Mouse (Mus musculus) gastrocnemius, adult 8-10 months (tissue): Measurements from ENCODE around the gene Plekhf1. TPM values are rescaled to one million over a fixed set of nuclear protein-coding genes. Genes with fewer than 3 reads are reported as not detected.

Experiments used
- DNase-seq, 2 experiments: peaks; one replicate each; pipeline ENCODE4 v3.0.0; 2022; ENCODE audit warnings: low spot score in 2 of 2
- total RNA-seq, 4 experiments: library from RNA; stranded (reverse); gene quantifications; 2 replicates each; pipeline ENCODE4 v1.2.4; 2022

Plekhf1 gene
- total RNA-seq, result 1 to 10 TPM; 4.7 to 7.9 (median 6.4) TPM

GRCm38 (mm10) chr7:38227900-38228298, at the start of gene Plekhf1:
Plekhf1 (minus strand) TSS chr7:38228016.
- DNase-seq, result peak; percentile 94 to 95

- no peak for DNase-seq
Observed at GRCm38 (mm10) chr7:38272551-38272950, 44.7 kb upstream of the Plekhf1 start.

GRCm38 (mm10) chr7:38271859-38272258, 44.0 kb upstream of the Plekhf1 start:
- DNase-seq, result no peak

GRCm38 (mm10) chr7:38271511-38271811, 43.6 kb upstream of the Plekhf1 start:
- DNase-seq, result no peak

GRCm38 (mm10) chr7:38270703-38271510, 43.1 kb upstream of the Plekhf1 start, which contains the start of gene Pop4:
Pop4 (minus strand) TSS chr7:38271423.
- peak; percentile 79 to 80 for DNase-seq

GRCm38 (mm10) chr7:38267006-38267680, 39.3 kb upstream of the Plekhf1 start:
- peak; percentile 43 to 49 for DNase-seq

- no peak for DNase-seq
Observed at GRCm38 (mm10) chr7:38262406-38262805, 34.6 kb upstream of the Plekhf1 start.

GRCm38 (mm10) chr7:38259631-38260030, 31.8 kb upstream of the Plekhf1 start:
- DNase-seq, result no peak

- no peak for DNase-seq
Observed at GRCm38 (mm10) chr7:38253441-38253840, 25.6 kb upstream of the Plekhf1 start.

- no peak for DNase-seq
Observed at GRCm38 (mm10) chr7:38251494-38252216, 23.8 kb upstream of the Plekhf1 start.

GRCm38 (mm10) chr7:38242417-38242816, 14.6 kb upstream of the Plekhf1 start:
- no peak for DNase-seq

- no peak for DNase-seq
Observed at GRCm38 (mm10) chr7:38237140-38237539, 9.3 kb upstream of the Plekhf1 start.

GRCm38 (mm10) chr7:38236400-38237105, 8.7 kb upstream of the Plekhf1 start:
- DNase-seq, result no peak

- DNase-seq, result peak; percentile 49 to 57
Observed at GRCm38 (mm10) chr7:38230285-38230684, 2.5 kb upstream of the Plekhf1 start.

GRCm38 (mm10) chr7:38228329-38228728, 513 bp upstream of the Plekhf1 start:
- no peak for DNase-seq

GRCm38 (mm10) chr7:38227181-38227899, 476 bp downstream of the Plekhf1 start:
- peak; percentile 92 to 94 for DNase-seq

- no peak for DNase-seq
Observed at GRCm38 (mm10) chr7:38226226-38226625, 1.6 kb downstream of the Plekhf1 start.

GRCm38 (mm10) chr7:38224577-38225369, 3.0 kb downstream of the Plekhf1 start:
- DNase-seq, result peak; percentile 59 to 77

- no peak for DNase-seq
Observed at GRCm38 (mm10) chr7:38220866-38221265, 7.0 kb downstream of the Plekhf1 start.

- DNase-seq, result no peak
Observed at GRCm38 (mm10) chr7:38219526-38219925, 8.3 kb downstream of the Plekhf1 start.
